Mouse (Mus musculus) heart, embryonic 16.5 days (tissue): ENCODE measurements around the gene Olfr482. TPM values are rescaled to one million over a fixed set of nuclear protein-coding genes. Genes with fewer than 3 reads are reported as not detected.

ENCODE experiments used
- polyA plus RNA-seq: library from polyadenylated mRNA; unstranded; fragments of >200 nt; fragmentation: Nextera tagmentation; extraction: Ambion mirVana; gene quantifications from 2 replicates; pipeline ENCODE4 v1.2.1, GENCODE M21; 2015

The Olfr482 gene
- polyA plus RNA-seq, 1 experiment from 2014 or later: 0.13 TPM

Other genes with a start within 250 kb of the Olfr482 start
- gene Olfr472, start 199.7 kb downstream of the Olfr482 start, polyA plus RNA-seq: not detected in 2 replicates
- not detected in 2 replicates for gene Olfr473, start 167.1 kb downstream of the Olfr482 start, polyA plus RNA-seq
- not detected in 2 replicates for gene Olfr474, start 142.9 kb downstream of the Olfr482 start, polyA plus RNA-seq
- gene Olfr476, start 132.8 kb downstream of the Olfr482 start, polyA plus RNA-seq: not detected in 2 replicates
- not detected in 2 replicates for gene Olfr477, start 110.9 kb downstream of the Olfr482 start, polyA plus RNA-seq
- not detected in 2 replicates for gene Olfr478, start 63.6 kb downstream of the Olfr482 start, polyA plus RNA-seq
- not detected in 2 replicates for gene Olfr479, start 46.9 kb downstream of the Olfr482 start, polyA plus RNA-seq
- not detected in 2 replicates for gene Olfr480, start 30.2 kb downstream of the Olfr482 start, polyA plus RNA-seq
- gene Olfr481, start 17.7 kb downstream of the Olfr482 start, polyA plus RNA-seq: not detected in 2 replicates
- gene Olfr483, start 3.3 kb upstream of the Olfr482 start, polyA plus RNA-seq: not detected in 2 replicates
- not detected in 2 replicates for gene Olfr484, start 29.9 kb upstream of the Olfr482 start, polyA plus RNA-seq
- not detected in 2 replicates for gene Olfr485, start 62.3 kb upstream of the Olfr482 start, polyA plus RNA-seq
- not detected in 2 replicates for gene Olfr486, start 75.2 kb upstream of the Olfr482 start, polyA plus RNA-seq
- gene Olfr487, start 117.0 kb upstream of the Olfr482 start, polyA plus RNA-seq: not detected in 2 replicates
- gene Olfr488, start 160.8 kb upstream of the Olfr482 start, polyA plus RNA-seq: not detected in 2 replicates
- not detected in 2 replicates for gene Olfr490, start 191.3 kb upstream of the Olfr482 start, polyA plus RNA-seq
- gene Olfr491, start 215.9 kb upstream of the Olfr482 start, polyA plus RNA-seq: not detected in 2 replicates
- gene Olfr492, start 226.1 kb upstream of the Olfr482 start, polyA plus RNA-seq: not detected in 2 replicates
- not detected in 2 replicates for gene Olfr493, start 249.4 kb upstream of the Olfr482 start, polyA plus RNA-seq